Mouse (Mus musculus) thymus, adult 2 months (tissue): ENCODE measurements around the gene Sdhaf3.

ENCODE experiments used
- CTCF ChIP-seq: fragments of 200-500 bp; IDR thresholded peaks from 2 replicates; pipeline ENCODE4 v1.5.1; 2012; ENCODE audit warnings: mild to moderate bottlenecking, control low read depth, low read length, moderate library complexity, borderline replicate concordance; ENCODE audit not compliant: control insufficient read depth, poor library complexity, insufficient read depth; ENCODE audit errors: extremely low read depth
- POLR2A ChIP-seq: fragments of 200-500 bp; IDR thresholded peaks from 2 replicates; pipeline ENCODE4 v1.6.1; 2012; ENCODE audit warnings: mild to moderate bottlenecking, low read length, control low read depth, moderate library complexity; ENCODE audit not compliant: control insufficient read depth, poor library complexity, insufficient read depth; ENCODE audit errors: extremely low read depth

- no peak for TF ChIP-seq CTCF
- no peak for TF ChIP-seq POLR2A
These were observed 43.2 kb downstream of the Sdhaf3 start for GRCm38 (mm10) chr6:6999015-6999414.
